Mouse (Mus musculus) CD4-positive, CD25-positive, alpha-beta regulatory T cell, adult 2 months (primary cell): ENCODE data around the gene Naa35.
"Not testable (repeated sequence)": the region's sequence is repeated elsewhere in the genome, so short reads cannot be mapped to it uniquely, and the experiment has no call there.

Source experiments
- DNase-seq: peaks from one replicate; pipeline ENCODE4 v3.0.0-alpha.2; 2012; ENCODE audit warnings: low read depth, low spot score

Naa35 gene

GRCm38 (mm10) chr13:59580954-59581353 is 4.1 kb upstream of the Naa35 start:
- peak; percentile 44 for DNase-seq

- peak; percentile 33 for DNase-seq
Measured at GRCm38 (mm10) chr13:59584481-59584880, 578 bp upstream of the Naa35 start.

DNA sequence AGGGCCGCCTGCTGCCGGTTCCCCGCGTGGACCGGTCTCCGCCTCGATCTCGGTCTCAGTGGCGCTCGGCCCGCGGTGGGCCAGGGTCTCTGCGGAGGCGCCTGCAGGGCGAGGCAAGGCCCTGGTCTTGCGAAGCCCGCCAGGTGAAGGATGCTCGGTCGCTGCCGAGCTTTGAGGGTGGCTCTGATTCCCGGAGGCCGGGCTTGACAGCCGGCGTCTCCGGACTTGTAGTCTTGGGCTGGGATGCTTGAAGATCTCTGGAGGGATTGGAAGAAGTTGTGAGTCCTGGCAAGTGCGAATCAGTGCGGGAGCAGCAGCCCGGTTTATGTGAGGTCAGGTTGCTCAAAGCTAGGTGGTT is 568 bp downstream of the Naa35 start:
- DNase-seq, result no peak

DNA sequence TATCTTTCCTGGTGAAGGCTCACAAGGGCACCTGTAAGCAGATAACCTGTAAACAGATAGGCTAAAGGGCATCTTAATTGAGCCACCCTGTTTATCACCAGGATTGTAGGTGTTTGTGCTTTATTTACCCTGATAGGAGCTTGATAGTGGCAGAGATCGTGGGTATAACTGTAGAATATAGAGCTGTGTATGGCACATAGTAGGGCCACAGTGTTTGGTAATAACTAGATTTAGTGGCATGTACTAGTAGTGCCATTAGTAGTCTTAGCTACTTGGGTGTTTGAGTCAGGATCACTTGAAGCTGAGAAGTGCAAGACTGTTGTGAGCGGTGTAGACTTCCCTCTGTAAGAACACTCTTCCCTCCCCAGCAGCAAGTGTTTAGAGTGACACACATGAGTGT is 2.1 kb downstream of the Naa35 start:
- DNase-seq, result no peak

DNA sequence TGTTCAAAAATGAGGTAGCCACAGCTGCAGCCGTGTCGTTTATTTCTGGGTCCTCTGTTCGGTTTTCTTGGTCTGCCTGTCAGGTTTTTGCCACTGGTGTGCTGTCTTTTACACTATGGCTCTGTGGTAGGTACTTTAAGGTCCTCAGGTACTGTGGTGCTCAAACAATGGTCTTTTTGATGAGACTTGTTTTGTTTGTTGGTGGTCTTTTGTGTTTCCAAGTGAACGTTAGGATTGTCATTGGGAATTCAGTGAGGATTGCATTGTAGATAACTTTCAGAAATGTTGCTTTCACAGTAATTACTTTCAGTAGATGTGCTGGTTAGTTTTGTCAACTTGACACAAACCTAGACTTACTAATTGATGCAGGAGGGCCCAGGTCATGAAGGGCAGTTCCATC is 4.6 kb downstream of the Naa35 start:
- no peak for DNase-seq

- DNase-seq, result no peak
Measured at GRCm38 (mm10) chr13:59590691-59591090, 5.6 kb downstream of the Naa35 start.

GRCm38 (mm10) chr13:59592058-59592457 is 7.0 kb downstream of the Naa35 start:
- DNase-seq, result not testable (repeated sequence)

GRCm38 (mm10) chr13:59592630-59593029 is 7.6 kb downstream of the Naa35 start:
- no peak for DNase-seq

GRCm38 (mm10) chr13:59603096-59603495 is 18.0 kb downstream of the Naa35 start:
- DNase-seq, result no peak

DNA sequence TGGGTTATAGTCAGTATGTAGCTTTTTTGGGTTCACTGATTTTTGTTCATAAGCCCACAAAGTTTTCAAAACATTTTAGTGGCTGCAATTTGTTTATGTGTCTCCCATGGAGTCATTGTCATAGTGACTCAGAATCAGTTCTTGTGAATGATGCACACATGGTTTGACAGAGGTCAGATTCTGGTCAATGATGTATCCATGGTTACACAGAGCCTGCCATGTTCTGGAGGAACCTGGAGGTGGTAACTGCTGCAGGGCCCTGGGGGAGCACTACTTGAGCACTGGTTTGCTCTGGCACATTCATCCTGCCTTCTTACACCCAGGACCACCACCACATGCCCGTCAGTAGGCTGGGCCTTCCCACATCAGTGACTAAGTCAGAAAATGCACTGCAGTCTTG is 19.5 kb downstream of the Naa35 start:
- no peak for DNase-seq

- DNase-seq, result no peak
Measured at GRCm38 (mm10) chr13:59605221-59605922, 20.3 kb downstream of the Naa35 start.

- DNase-seq, result no peak
Measured at GRCm38 (mm10) chr13:59609885-59610284, 24.8 kb downstream of the Naa35 start.

GRCm38 (mm10) chr13:59610437-59610836 is 25.4 kb downstream of the Naa35 start:
- no peak for DNase-seq

GRCm38 (mm10) chr13:59613868-59614267 is 28.8 kb downstream of the Naa35 start:
- no peak for DNase-seq

- DNase-seq, result no peak
Measured at GRCm38 (mm10) chr13:59615152-59615551, 30.1 kb downstream of the Naa35 start.

DNA sequence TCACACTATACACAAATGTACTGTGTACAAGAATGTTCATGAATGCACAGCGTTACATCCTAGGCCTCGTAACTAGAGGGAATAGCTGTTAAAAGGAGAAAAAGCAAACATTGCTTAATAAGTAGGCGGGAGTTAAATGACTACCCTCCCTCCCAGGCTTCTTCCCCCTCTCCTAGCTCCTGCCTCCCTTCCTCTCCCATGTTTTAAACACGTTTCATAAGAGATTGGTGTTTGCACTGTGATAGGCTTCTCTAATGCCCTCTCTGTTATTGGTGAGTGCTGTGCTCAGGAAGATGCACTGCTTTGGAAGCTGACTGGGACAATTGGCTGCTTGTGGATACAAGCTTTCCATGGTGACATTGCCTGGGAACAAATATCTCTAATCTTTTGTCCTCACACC is 30.5 kb downstream of the Naa35 start:
- DNase-seq, result no peak

DNA sequence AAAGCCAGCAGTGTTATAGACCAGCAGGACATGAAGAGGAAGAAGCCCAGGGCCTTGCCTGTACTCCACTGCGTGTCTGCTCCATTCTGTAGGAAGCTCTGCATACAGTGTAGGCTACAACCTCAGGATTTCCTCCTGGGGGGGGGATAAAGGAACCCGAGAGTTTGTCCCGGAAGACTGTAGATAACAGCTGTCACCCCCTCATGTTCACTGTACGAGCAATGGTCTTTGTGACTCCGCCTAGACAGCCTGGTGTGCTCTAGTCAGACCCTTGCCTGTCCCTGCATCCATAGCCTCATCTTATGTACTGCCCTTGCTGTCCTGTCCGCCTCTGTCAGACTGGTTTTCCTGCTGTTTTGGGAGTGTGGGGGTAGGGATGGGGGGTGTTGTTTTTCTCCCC is 33.4 kb downstream of the Naa35 start:
- no peak for DNase-seq

DNA sequence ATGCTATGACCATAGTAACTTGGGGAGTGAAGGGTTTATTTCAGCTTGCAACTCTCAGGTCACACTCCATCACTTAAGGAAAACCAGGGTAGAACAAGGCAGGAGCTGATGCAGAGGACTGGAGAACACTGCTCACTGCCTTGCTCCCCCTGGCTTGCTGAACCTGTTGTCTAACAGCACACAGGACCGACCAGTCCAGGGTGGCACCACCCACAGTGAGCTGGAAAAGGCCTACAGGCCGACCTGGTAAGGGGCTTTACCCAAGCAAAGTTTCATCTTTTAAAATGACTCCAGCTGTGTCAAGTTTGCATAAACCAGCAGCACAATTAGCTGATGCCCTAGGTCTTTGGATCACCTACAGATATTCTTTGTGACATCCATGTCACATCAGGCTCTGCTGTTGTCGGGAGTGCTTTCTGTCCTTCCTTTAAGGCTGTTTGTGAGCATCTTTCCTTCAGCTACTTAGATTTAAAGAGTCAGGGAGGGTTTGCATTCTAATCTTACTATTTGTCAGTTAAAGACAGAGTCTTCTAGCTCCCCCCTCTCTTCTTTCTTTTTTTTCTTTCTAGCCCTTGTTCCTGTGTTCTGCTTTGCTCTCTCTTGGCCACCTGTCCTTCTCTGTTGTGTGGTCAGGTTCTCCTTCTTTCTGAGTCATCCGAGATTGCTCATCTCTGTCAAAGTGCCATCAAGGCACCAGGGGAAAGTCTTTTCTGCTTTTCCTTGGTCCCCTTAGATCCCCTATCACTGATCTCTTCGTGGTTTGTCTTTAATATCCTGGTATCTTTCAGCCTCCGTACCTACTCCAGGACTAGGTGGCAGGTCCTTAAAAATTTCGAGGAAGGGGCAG is 36.8 kb downstream of the Naa35 start:
- no peak for DNase-seq

DNA sequence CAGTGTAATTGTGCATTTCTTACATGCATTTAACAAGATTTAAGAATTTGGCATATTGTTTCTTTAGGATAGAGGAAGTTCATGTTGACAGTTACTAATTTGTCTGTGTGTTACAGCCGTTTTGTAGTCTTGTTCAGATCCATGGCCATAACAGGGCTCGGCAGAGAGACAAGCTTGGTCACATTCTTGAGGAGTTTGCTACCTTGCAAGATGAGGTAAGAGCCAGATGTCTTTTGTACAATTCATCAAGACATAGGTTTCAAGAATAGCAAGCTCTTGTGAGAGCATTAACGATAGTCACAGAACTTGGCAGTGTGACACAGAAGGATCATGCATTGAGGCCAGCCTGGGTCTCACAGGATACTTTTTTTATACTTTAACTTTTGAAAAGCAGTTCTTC is 39.3 kb downstream of the Naa35 start:
- no peak for DNase-seq

GRCm38 (mm10) chr13:59624903-59625302 is 39.8 kb downstream of the Naa35 start:
- DNase-seq, result no peak

DNA sequence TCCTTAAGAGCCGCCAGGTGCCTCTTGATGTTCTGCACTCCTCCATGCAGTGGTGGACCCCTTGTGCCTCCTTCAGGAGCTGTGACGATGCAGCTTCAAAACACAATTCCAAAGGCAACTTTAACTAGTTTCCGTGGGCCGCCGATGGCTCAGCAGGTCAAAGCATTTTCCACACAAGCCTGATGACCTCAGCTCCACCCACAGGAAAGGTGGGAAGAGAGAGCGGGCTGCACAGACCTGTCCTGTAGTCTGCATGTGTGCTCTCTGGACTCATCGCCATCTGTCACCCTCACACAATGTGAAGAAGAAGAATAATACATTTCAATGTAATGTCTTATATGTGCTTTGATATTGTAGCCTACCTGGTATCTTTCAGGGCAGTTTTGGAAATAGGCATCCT is 41.7 kb downstream of the Naa35 start:
- DNase-seq, result no peak

- peak; percentile 35 for DNase-seq
Measured at GRCm38 (mm10) chr13:59634637-59635036, 49.6 kb downstream of the Naa35 start.

- no peak for DNase-seq
Measured at GRCm38 (mm10) chr13:59637800-59638199, 52.7 kb downstream of the Naa35 start.
